Mouse (Mus musculus): ENCODE measurements around the gene Gm6902.
"Not testable (repeated sequence)": the region's sequence is repeated elsewhere in the genome, so short reads cannot be mapped to it uniquely, and the experiment has no call there.

Gene Gm6902

GRCm38 (mm10) chr7:23278800-23279199, at the start of gene Gm6902:
Gene Gm6902 (minus strand): TSS chr7:23278900.
- DNase-seq (ENCODE audit: low read depth, low spot score) = not testable (repeated sequence)

DNA sequence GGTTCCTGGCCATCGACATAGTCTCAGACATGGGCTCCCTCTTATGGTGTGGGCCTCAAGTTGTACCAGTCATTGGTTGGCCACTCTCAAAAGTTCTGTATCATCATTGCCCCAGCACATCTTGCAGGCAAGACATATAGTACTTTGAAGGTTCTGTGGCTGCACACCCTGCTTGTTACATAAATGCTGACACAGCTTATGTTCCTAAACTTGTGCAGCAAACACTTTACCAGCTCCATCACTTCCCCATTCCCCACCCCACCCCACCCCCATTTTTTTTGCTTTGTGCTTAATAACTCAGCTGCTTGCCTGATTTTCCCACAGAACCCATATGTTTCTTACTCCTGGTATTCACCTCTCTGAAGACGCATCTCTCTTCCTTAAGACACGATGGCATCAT, 22.2 kb upstream of the Gm6902 start, which contains the start of gene Nlrp4e:
Gene Nlrp4e (plus strand): TSS at position 301 of the 400 bp plus-strand sequence.
- DNase-seq (ENCODE audit: low read depth, low spot score) = not testable (repeated sequence)

DNA sequence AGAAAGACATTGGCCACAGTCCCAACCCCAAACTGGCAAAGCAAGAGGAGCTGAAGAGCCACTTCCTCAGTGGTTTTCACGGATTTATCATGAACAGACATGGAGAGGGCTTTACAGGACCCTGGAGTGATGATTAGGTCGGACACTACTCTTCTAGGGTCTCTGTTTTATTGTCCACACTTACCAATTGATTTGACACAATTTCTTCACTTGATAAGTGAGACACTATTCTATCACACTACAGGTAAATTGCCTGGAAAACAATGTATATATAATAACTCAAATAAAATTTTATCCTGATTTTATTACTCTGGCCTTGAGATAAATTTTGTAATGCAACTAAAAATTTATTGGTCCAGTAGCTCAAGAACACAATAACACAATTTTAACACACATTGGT, 27.1 kb downstream of the Gm6902 start, which contains the start of gene Vmn1r166:
Gene Vmn1r166 (minus strand): TSS at position 101 of the 400 bp plus-strand sequence.
- DNase-seq (ENCODE audit: low read depth, low spot score) = not testable (repeated sequence)
